Mouse (Mus musculus) embryonic facial prominence, embryonic 13.5 days (tissue): ENCODE results near the gene Crim1. TPM values are rescaled to one million over a fixed set of nuclear protein-coding genes. Genes with fewer than 3 reads are reported as not detected.
A peak's percentile ranks its signal among the peaks of the same experiment; 100 is the strongest.

Experiments
- ATAC-seq: fragments of 200-750 bp; cut with Nextera tagmentation; 2 replicates; pipeline ENCODE4 v1.8.0; 2017; ENCODE audit warnings: low read depth; ENCODE audit not compliant: insufficient number of reproducible peaks, insufficient read depth, low FRiP score, low TSS enrichment
- H3K27ac ChIP-seq: fragments of 300-500 bp; sonication (generic); 2 replicates; pipeline ENCODE4 v1.5.1; 2015; ENCODE audit warnings: moderate library complexity, mild to moderate bottlenecking, inconsistent platforms
- H3K27me3 ChIP-seq: fragments of 300-500 bp; sonication (generic); 2 replicates; pipeline ENCODE4 v1.6.1; 2015; ENCODE audit warnings: mild to moderate bottlenecking, inconsistent platforms
- H3K36me3 ChIP-seq: fragments of 300-500 bp; sonication (generic); 2 replicates; pipeline ENCODE4 v1.6.1; 2015; ENCODE audit warnings: mild to moderate bottlenecking, inconsistent platforms
- H3K4me1 ChIP-seq: fragments of 300-500 bp; sonication (generic); 2 replicates; pipeline ENCODE4 v1.6.1; 2015; ENCODE audit warnings: inconsistent platforms
- H3K4me2 ChIP-seq: fragments of 300-500 bp; sonication (generic); 2 replicates; pipeline ENCODE4 v1.6.1; 2015; ENCODE audit warnings: moderate library complexity, mild to moderate bottlenecking, inconsistent platforms
- H3K4me3 ChIP-seq: fragments of 300-500 bp; sonication (generic); 2 replicates; pipeline ENCODE4 v1.5.1; 2015; ENCODE audit warnings: mild to moderate bottlenecking, inconsistent platforms
- H3K9ac ChIP-seq: fragments of 300-500 bp; sonication (generic); 2 replicates; pipeline ENCODE4 v1.6.1; 2015; ENCODE audit warnings: mild to moderate bottlenecking, inconsistent platforms
- H3K9me3 ChIP-seq: fragments of 300-500 bp; sonication (generic); 2 replicates; pipeline ENCODE4 v1.6.1; 2016; ENCODE audit warnings: inconsistent platforms
- WGBS: fragments of 180-500 bp; shearing (Covaris S2); methylation state at CpG from one replicate; pipeline ENCODE4 v1.1.7; 2015; ENCODE audit warnings: mixed read lengths; 5-methylcytosine and 5-hydroxymethylcytosine counted together
- polyA plus RNA-seq: library from polyadenylated mRNA; unstranded; fragments of >200 nt; fragmentation: Nextera tagmentation; extraction: Ambion mirVana; gene quantifications from 2 replicates; pipeline ENCODE4 v1.2.1, GENCODE M21; 2015

Crim1 gene
- polyA plus RNA-seq, 1 experiment from 2014 or later: 6.5 TPM

GRCm38 (mm10) chr17:78347111-78347801, 147.2 kb downstream of the Crim1 start:
- no peaks in the 10 kb centered on the region for H3K9me3 ChIP-seq
- ATAC-seq: no peak
- H3K4me3 ChIP-seq: no peak overlapping the region
- no peak overlapping the region for H3K4me2 ChIP-seq
- no peak overlapping the region for H3K27ac ChIP-seq
- H3K36me3 ChIP-seq: peaks cover 48% of the 10 kb centered on the region
- H3K27me3 ChIP-seq: no peaks in the 10 kb centered on the region
- no peak overlapping the region for H3K9ac ChIP-seq
- 96% methylated on average over 17 of the region's 17 CpGs for WGBS
- H3K4me1 ChIP-seq: no peaks in the 10 kb centered on the region

- Histone ChIP-seq H3K27ac (no peak overlapping the region), H3K27me3 (no peaks in the 10 kb centered on the region), H3K9ac (no peak overlapping the region), H3K4me3 (no peak overlapping the region), H3K4me2 (no peak overlapping the region), H3K9me3 (no peaks in the 10 kb centered on the region), H3K36me3 (peaks cover 55% of the 10 kb centered on the region), H3K4me1 (peaks cover 10% of the 10 kb centered on the region; the same call in 1 of the 2 replicates)
- ATAC-seq: no peak
- 63% methylated on average over 12 of the region's 12 CpGs for WGBS
These were observed 151.8 kb downstream of the Crim1 start for GRCm38 (mm10) chr17:78351676-78352499.

- Histone ChIP-seq H3K4me3 (no peak overlapping the region), H3K27me3 (no peaks in the 10 kb centered on the region), H3K4me2 (no peak overlapping the region), H3K36me3 (peaks cover 50% of the 10 kb centered on the region), H3K9me3 (no peaks in the 10 kb centered on the region), H3K4me1 (peaks cover 10% of the 10 kb centered on the region; the same call in 1 of the 2 replicates), H3K9ac (no peak overlapping the region), H3K27ac (no peak overlapping the region)
- no peak for ATAC-seq
- 77% methylated on average over 3 of the region's 3 CpGs for WGBS
These were observed 152.4 kb downstream of the Crim1 start for GRCm38 (mm10) chr17:78352500-78352855.

GRCm38 (mm10) chr17:78354411-78354810, 154.4 kb downstream of the Crim1 start:
- no peak overlapping the region for H3K4me2 ChIP-seq
- H3K27ac ChIP-seq: no peak overlapping the region
- H3K9ac ChIP-seq: no peak overlapping the region
- no peaks in the 10 kb centered on the region for H3K9me3 ChIP-seq
- peaks cover 34% of the 10 kb centered on the region for H3K36me3 ChIP-seq
- peaks cover 10% of the 10 kb centered on the region; the same call in 1 of the 2 replicates for H3K4me1 ChIP-seq
- H3K27me3 ChIP-seq: no peaks in the 10 kb centered on the region
- ATAC-seq: no peak
- WGBS: 78% methylated on average over 2 of the region's 2 CpGs
- no peak overlapping the region for H3K4me3 ChIP-seq

GRCm38 (mm10) chr17:78354871-78355270, 154.8 kb downstream of the Crim1 start:
- H3K9me3 ChIP-seq: no peaks in the 10 kb centered on the region
- no peak overlapping the region for H3K4me2 ChIP-seq
- no peaks in the 10 kb centered on the region for H3K27me3 ChIP-seq
- H3K36me3 ChIP-seq: peaks cover 30% of the 10 kb centered on the region
- no peak overlapping the region for H3K4me3 ChIP-seq
- H3K4me1 ChIP-seq: peaks cover 11% of the 10 kb centered on the region; the same call in 1 of the 2 replicates
- H3K9ac ChIP-seq: no peak overlapping the region
- H3K27ac ChIP-seq: no peak overlapping the region
- WGBS: 79% methylated on average over 12 of the region's 12 CpGs
- ATAC-seq: no peak

- Histone ChIP-seq H3K27ac (no peak overlapping the region), H3K27me3 (no peaks in the 10 kb centered on the region), H3K4me3 (no peak overlapping the region), H3K36me3 (peaks cover 28% of the 10 kb centered on the region), H3K4me2 (no peak overlapping the region), H3K9me3 (no peaks in the 10 kb centered on the region), H3K9ac (no peak overlapping the region), H3K4me1 (peaks cover 14% of the 10 kb centered on the region; the same call in 1 of the 2 replicates)
- ATAC-seq: no peak
- WGBS: 63% methylated on average over 8 of the region's 8 CpGs
These were observed 155.6 kb downstream of the Crim1 start for GRCm38 (mm10) chr17:78355611-78356010.

GRCm38 (mm10) chr17:78357753-78358152, 157.7 kb downstream of the Crim1 start:
- no peak for ATAC-seq
- peaks cover 14% of the 10 kb centered on the region; the same call in 1 of the 2 replicates for H3K4me1 ChIP-seq
- no peaks in the 10 kb centered on the region for H3K27me3 ChIP-seq
- H3K4me2 ChIP-seq: no peak overlapping the region
- H3K36me3 ChIP-seq: peaks cover 19% of the 10 kb centered on the region
- no peak overlapping the region for H3K27ac ChIP-seq
- H3K9me3 ChIP-seq: no peaks in the 10 kb centered on the region
- 68% methylated on average over 4 of the region's 4 CpGs for WGBS
- no peak overlapping the region for H3K9ac ChIP-seq
- no peak overlapping the region for H3K4me3 ChIP-seq

- peaks cover 19% of the 10 kb centered on the region for H3K36me3 ChIP-seq
- H3K9me3 ChIP-seq: no peaks in the 10 kb centered on the region
- H3K27ac ChIP-seq: no peak overlapping the region
- ATAC-seq: no peak
- H3K9ac ChIP-seq: no peak overlapping the region
- no peak overlapping the region for H3K4me2 ChIP-seq
- 77% methylated on average over 7 of the region's 7 CpGs for WGBS
- H3K4me1 ChIP-seq: peaks cover 14% of the 10 kb centered on the region; the same call in 1 of the 2 replicates
- no peak overlapping the region for H3K4me3 ChIP-seq
- H3K27me3 ChIP-seq: no peaks in the 10 kb centered on the region
These were observed 158.2 kb downstream of the Crim1 start for GRCm38 (mm10) chr17:78358251-78358726.

GRCm38 (mm10) chr17:78361939-78362728, 162.1 kb downstream of the Crim1 start:
- no peak for ATAC-seq
- Histone ChIP-seq H3K36me3 (peaks cover 14% of the 10 kb centered on the region; the same call in 1 of the 2 replicates), H3K4me3 (no peak overlapping the region), H3K27me3 (no peaks in the 10 kb centered on the region), H3K9me3 (no peaks in the 10 kb centered on the region), H3K4me2 (no peak overlapping the region), H3K4me1 (0 out of 2 replicates have a peak, but pooled peaks cover 4% of the 10 kb centered on the region), H3K27ac (0 out of 2 replicates have a peak overlapping the region, but pooled peaks have one; percentile 4), H3K9ac (no peak overlapping the region)
- WGBS: 74% methylated on average over 13 of the region's 13 CpGs

- Histone ChIP-seq H3K9me3 (no peaks in the 10 kb centered on the region), H3K36me3 (peaks cover 35% of the 10 kb centered on the region), H3K9ac (no peak overlapping the region), H3K27me3 (no peaks in the 10 kb centered on the region), H3K4me3 (no peak overlapping the region), H3K4me2 (no peak overlapping the region), H3K27ac (no peak overlapping the region), H3K4me1 (0 out of 2 replicates have a peak, but pooled peaks cover 4% of the 10 kb centered on the region)
- ATAC-seq: no peak
- 89% methylated on average over 23 of the region's 23 CpGs for WGBS
These were observed 164.7 kb downstream of the Crim1 start for GRCm38 (mm10) chr17:78364555-78365302.
